Mouse (Mus musculus) mouse trophoblast stem cell (cell line): ENCODE data around the gene Lrrc23.
"Not testable (repeated sequence)": the region's sequence is repeated elsewhere in the genome, so short reads cannot be mapped to it uniquely, and the experiment has no call there.

Experiments
- in situ Hi-C, 2 experiments: fragments of 300-500 bp; cut with MseI, MboI; formaldehyde crosslinking; loops; 2 replicates in 1 of 2; 3 replicates in 1 of 2; pipeline ENCODE4 v1.15.1; 2025

Gene Lrrc23

DNA sequence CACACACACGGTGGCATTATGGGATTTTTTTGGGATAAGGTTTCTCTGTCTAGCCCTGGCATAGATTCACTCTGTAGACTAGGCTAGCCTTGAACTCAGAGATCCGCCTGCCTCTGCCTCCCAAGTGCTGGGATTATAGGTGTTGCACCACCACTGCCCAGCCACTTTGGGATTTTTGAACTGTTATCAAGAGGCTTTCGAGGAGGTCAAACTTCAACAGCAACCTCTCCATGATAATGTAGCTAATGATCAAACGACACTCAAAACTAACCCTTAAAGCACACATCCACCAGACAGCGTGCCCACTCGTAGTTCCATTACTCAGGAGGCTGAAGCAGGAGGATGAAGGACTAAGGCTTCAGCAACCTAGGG, 28.4 kb upstream of the Lrrc23 start:
- in situ Hi-C loops, result no loop called here

GRCm38 (mm10) chr6:124807366-124807765, 27.8 kb upstream of the Lrrc23 start:
- in situ Hi-C loops, result no loop called here

DNA sequence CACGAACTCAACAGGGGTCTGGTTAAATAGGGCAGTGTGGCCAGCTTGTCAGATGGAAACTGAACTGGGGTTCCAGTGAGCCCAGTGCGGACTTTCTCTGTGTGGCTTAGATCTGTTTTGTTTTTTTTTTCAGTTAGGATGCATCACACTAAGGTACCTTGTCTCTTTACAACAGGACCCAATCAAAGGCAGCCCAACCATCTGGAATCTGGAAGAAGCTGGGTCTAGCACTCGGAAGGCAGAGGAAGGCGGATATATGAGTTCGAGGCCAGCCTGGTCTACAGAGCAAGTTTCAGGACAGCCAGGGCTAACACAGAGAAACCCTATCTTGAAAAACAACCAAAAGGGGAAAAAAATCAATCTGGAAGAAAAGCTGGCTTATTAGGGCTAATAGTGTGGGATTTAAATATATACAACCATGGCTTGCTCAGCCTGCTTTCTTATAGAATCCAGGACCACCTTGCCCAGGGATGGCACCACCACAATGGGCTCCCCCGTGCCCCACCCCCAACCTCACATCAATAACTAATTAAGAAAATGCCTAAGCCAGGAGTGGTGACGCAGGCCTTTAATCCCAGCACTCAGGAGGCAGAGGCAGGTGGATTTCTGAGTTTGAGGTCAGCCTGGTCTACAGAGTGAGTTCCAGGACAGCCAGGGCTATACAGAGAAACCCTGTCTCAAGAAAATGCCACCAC, 27.1 kb upstream of the Lrrc23 start:
- in situ Hi-C loops, result no loop called here

- in situ Hi-C loops, result no loop called here
Measured at GRCm38 (mm10) chr6:124805341-124806321, 26.1 kb upstream of the Lrrc23 start.

- in situ Hi-C loops, result no loop called here
Measured at GRCm38 (mm10) chr6:124804341-124804740, 24.8 kb upstream of the Lrrc23 start.

DNA sequence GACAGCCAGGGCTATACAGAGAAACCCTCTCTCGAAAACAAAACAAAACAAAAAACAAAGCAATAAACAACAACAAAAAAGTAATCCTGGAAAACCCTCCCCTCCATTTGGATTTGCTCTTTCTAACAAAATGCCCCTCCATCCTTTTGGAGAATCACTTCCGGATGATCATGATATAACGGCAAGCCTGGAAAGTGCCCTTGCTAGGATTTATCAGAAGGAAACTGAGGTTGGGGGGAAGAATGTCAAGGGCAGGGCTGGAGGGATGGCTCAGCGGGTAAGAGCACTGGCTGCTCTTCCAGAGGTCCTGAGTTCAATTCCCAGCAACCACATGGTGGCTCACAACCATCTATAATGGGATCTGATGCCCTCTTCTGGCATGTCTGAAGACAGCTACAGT, 24.2 kb upstream of the Lrrc23 start:
- in situ Hi-C loops, result not testable (repeated sequence)

DNA sequence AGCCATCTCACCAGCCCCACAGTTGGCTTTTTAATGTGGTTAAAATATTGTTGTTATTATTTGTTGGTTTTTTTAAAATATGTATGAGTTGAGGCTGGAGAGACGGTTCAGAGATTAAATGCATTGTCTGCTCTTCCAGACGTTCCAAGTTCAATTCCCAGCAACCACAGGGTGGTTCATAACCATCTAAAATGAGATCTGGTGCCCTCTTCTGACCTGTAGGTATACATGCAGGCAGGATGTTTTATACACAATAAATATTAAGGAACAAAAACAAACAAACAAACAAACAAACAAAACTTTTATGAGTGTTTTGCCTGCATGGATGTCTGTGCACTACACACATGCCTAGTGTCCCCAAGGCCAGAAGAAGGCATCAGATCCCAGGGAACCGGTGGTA, 23.5 kb upstream of the Lrrc23 start:
- in situ Hi-C loops, result no loop called here

DNA sequence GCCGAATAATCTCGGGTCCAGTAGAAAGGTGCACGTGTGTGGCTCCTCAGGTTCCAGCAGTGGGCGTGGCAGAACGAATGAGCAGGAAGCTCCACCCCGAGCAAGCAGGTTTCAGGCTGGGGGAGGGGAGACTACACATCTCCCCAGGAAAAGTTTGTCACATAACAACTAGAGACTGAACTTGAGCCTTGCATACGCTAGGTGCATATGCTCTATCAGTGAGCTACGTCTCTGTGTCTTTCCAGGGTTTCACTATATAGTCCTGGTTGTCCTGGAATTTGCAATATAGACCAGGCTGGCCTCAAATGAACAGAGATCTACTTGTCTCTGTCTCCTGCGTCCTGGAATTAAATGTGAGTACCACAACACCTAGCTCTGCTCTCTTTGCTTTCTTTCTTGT, 22.9 kb upstream of the Lrrc23 start:
- in situ Hi-C loops, result not testable (repeated sequence)

- in situ Hi-C loops, result no loop called here
Measured at GRCm38 (mm10) chr6:124796200-124796599, 16.7 kb upstream of the Lrrc23 start.

DNA sequence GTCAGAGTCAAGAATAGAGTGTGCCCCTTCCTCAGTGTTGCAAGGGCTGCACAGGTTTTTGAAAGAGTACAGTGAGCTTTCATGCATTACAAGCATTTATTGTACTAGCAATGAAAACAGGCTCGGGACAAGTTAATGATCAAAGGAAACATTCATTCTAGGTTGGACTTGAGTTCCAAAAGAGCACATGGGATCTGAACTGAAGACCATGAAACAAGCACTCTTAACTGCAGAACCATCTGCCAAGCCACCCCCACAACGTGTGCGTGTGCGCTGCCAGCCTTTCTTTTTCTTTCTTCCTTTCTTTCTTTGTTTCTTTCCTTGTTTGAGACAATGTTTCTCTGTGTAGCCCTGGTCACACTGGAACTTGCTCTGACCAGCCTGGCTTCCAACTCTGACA, 16.3 kb upstream of the Lrrc23 start:
- in situ Hi-C loops, result no loop called here

- in situ Hi-C loops, result no loop called here
Measured at GRCm38 (mm10) chr6:124791911-124792310, 12.4 kb upstream of the Lrrc23 start.

DNA sequence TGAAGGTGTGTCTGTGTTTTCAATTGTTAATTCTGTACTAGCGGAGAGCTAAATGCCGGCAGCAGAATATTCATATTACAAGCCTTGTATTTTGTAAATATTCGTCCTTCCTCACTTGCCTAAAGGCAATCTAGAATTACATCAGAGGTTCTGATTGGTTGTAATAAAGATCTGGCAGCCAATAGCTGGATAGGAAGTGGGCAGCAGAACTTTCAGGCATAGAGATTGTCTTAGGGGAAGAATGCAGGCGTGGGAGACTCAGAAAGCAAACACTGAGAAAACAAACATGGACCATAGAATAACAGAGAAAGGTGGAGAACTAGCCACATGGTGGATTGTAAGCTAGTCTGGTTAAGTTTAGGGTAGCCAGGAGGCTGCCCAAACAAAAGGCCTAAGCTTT, 10.6 kb upstream of the Lrrc23 start:
- in situ Hi-C loops, result no loop called here

DNA sequence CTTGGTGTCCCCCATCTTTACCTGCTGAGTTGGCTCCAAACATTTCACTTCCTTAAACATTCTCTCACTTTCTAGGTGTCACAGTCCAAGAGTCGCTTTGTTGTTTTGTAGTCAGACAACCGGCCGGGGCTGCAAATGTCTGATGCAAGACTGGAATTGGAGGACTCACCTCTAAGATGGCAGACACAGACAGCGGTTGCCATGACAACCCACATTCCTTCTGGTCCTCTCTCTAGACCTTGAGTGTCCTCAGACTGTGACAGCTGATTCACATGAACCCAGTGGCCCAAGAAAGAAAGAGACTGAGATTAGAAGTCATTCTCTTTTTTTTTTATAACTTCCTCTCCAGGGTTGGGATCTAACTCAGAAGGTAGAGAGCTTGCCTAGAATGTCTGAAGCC, 10.0 kb upstream of the Lrrc23 start:
- in situ Hi-C loops, result no loop called here

GRCm38 (mm10) chr6:124787722-124788121, 8.2 kb upstream of the Lrrc23 start:
- in situ Hi-C loops, result no loop called here

DNA sequence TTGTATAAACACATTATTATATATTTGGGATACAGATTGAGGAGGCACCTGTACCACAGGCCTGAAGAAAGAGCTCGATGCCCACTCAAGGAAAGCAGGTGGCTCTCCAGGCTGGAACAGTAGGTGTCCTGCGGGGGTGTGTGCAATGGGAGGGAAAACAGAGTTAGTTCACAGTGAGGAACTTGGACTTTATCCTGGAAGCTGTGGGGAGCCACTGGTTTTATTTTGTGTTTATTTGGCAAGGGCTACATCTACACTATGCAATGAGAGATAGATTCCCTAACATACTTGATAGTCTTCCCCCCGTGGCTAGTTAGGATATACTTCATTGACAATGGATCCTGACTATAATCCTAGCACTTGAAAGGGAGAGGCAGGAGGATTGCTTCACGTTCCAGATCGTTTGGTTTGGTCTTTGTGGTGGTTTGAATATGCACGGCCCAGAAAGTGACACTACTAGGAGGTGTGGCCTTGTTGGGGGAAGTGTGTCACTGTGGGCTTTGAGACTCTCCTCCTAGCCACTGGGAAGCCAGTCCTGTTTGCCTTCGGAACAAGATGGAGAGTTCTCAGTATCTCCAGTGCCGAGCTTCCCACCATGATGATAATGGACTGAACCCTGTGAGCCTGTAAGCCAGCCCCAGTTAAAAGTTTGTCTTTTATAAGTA, 7.4 kb upstream of the Lrrc23 start:
- in situ Hi-C loops, result no loop called here

- in situ Hi-C loops, result no loop called here
Measured at GRCm38 (mm10) chr6:124782436-124782835, 2.9 kb upstream of the Lrrc23 start.

GRCm38 (mm10) chr6:124780917-124781316, 1.4 kb upstream of the Lrrc23 start:
- in situ Hi-C loops, result no loop called here

GRCm38 (mm10) chr6:124779984-124780416, 473 bp upstream of the Lrrc23 start:
- in situ Hi-C loops, result no loop called here

- in situ Hi-C loops, result no loop called here
Measured at GRCm38 (mm10) chr6:124770511-124770910, 9.0 kb downstream of the Lrrc23 start.

DNA sequence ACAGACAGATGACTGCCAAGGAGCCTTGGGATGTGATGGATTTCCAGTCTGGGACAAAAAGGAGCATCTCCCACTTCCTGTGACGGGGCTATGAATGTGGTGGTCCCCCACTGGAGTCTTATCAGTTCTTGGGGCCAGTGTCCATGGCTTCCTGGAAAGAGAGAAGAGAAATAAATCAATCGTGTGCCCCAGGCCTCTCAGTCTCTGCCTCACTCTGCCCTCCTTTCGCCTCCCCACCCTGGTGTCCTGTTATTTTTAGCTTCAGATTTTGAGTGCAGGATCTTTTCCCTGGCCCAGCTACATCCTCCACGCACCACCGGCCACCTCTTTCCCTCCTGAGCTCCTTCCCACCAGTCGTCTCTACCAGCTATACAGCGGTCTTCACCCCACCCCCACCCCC, 9.5 kb downstream of the Lrrc23 start:
- in situ Hi-C loops, result no loop called here

DNA sequence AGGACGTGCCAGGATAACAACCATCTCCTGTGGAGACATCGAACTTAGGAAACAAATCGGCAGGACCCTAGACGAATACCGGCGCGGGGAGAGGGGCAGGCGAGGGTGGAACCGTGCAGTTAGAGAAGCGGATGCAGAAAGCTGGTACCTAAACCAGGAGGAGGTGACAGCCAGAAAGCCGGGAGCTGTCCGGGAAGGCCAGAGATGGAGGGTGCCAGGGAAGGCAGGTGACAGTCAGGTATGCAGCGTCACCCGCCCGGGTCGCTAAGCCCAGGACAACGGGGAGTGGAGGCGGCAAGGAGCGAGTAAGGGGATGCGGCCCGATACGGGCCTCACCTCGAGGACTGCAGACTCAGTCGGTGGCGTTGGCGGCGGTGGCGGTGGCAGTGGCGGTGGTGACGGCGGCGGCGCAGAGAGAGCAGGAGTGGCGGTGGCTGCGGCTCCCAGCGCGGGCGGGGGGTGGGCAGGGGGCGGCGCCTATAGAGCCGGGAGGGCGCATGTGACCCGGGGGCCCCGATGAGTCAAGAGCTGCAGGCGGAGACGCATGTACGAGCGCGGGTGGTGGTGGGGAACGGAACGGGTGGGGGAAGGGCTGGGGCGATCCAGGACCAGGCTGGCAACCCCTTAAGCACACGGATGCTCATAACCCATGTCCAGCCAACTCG, 10.3 kb downstream of the Lrrc23 start, which contains the start of gene Eno2:
Gene Eno2 (minus strand): TSS at position 573 of the 665 bp plus-strand sequence.
- in situ Hi-C loops, result no loop called here

- in situ Hi-C loops, result no loop called here
Measured at GRCm38 (mm10) chr6:124768704-124769044, 10.9 kb downstream of the Lrrc23 start.
